Mouse (Mus musculus) erythroblast, embryonic 14.5 days (primary cell): ENCODE data around the gene Cryzl1.

ENCODE experiments used
- GATA1 ChIP-seq: IDR thresholded peaks from 2 replicates; pipeline ENCODE4 v1.6.1; 2012; ENCODE audit warnings: low read length, inconsistent platforms, mixed read lengths
- TAL1 ChIP-seq: IDR thresholded peaks from 3 replicates; pipeline ENCODE4 v1.6.1; 2012; ENCODE audit warnings: low read length, inconsistent platforms, mixed read lengths

DNA sequence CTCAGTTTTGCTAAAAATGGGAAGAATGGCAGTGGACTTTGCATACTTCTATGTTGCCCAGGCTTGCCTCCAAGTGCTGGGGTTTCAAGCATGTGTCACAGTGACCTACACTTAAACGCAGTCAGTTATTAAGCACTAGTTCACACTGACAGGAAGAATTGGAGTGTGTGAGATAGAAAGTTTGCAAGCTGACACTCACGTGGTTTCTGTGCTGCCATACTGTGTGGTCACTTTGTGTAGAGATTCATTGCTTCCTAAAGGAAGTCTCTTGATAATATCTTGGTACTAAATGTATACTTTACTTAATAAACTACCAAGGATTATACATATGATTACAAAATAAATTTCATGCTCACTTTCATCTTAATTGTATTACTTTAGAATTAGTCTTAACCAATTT is 4.0 kb upstream of the Cryzl1 start:
- TF ChIP-seq GATA1 (no peak), TAL1 (no peak)
